Mouse (Mus musculus) hindbrain, postnatal 0 days (tissue): ENCODE data around the gene Rab38. TPM values are rescaled to one million over a fixed set of nuclear protein-coding genes. Genes with fewer than 3 reads are reported as not detected.
A peak's percentile ranks its signal among the peaks of the same experiment; 100 is the strongest.

ENCODE experiments used
- ATAC-seq: fragments of 200-750 bp; cut with Nextera tagmentation; 2 replicates; pipeline ENCODE4 v1.8.0; 2017; ENCODE audit warnings: mild to moderate bottlenecking, moderate TSS enrichment, moderate library complexity
- DNase-seq: peaks from one replicate; pipeline ENCODE4 v3.0.0-alpha.2; 2015; ENCODE audit warnings: low spot score
- H3K27ac ChIP-seq: fragments of 300-500 bp; sonication (generic); 2 replicates; pipeline ENCODE4 v1.5.1; 2014; ENCODE audit warnings: mild to moderate bottlenecking
- H3K27me3 ChIP-seq: fragments of 300-500 bp; sonication (generic); 2 replicates; pipeline ENCODE4 v1.6.1; 2014; ENCODE audit warnings: low read length, mixed read lengths; ENCODE audit not compliant: insufficient read depth
- H3K36me3 ChIP-seq: fragments of 300-500 bp; sonication (generic); 2 replicates; pipeline ENCODE4 v1.6.1; 2014; ENCODE audit warnings: low read length, mixed read lengths; ENCODE audit not compliant: insufficient read depth
- H3K4me1 ChIP-seq: fragments of 300-500 bp; sonication (generic); 2 replicates; pipeline ENCODE4 v1.6.1; 2014; ENCODE audit warnings: antibody characterized with exemption, low read length, mixed read lengths; ENCODE audit not compliant: insufficient read depth
- H3K4me2 ChIP-seq: fragments of 300-500 bp; sonication (generic); 2 replicates; pipeline ENCODE4 v1.6.1; 2014; ENCODE audit warnings: low read depth, mild to moderate bottlenecking, low read length, moderate library complexity, mixed read lengths
- H3K4me3 ChIP-seq: fragments of 300-500 bp; sonication (generic); 2 replicates; pipeline ENCODE4 v1.5.1; 2014; ENCODE audit warnings: low read length
- H3K9ac ChIP-seq: fragments of 300-500 bp; sonication (generic); replicated peaks from 2 replicates; pipeline ENCODE4 v1.6.1; 2014; ENCODE audit warnings: mild to moderate bottlenecking, low read length, moderate library complexity, mixed read lengths
- H3K9me3 ChIP-seq: fragments of 300-500 bp; sonication (generic); 2 replicates; pipeline ENCODE4 v1.6.1; 2016; ENCODE audit warnings: low read length, mixed read lengths
- CTCF ChIP-seq: IDR thresholded peaks from 2 replicates; pipeline ENCODE4 v1.5.1; 2016; ENCODE audit warnings: antibody characterized with exemption, control low read depth, low read depth
- WGBS: fragments of 180-500 bp; shearing (Covaris S2); extraction: QIAGEN DNeasy Blood & Tissue Kit; methylation state at CpG from one replicate; pipeline ENCODE4 v1.1.7; 2014; 5-methylcytosine and 5-hydroxymethylcytosine counted together
- polyA plus RNA-seq: library from polyadenylated mRNA; unstranded; fragments of >200 nt; fragmentation: Nextera tagmentation; extraction: Ambion mirVana; gene quantifications from 2 replicates; pipeline ENCODE4 v1.2.1, GENCODE M21; 2015
- total RNA-seq: library from RNA; depleted of rRNA; stranded (reverse); fragments of >200 nt; gene quantifications from 2 replicates; pipeline ENCODE4 v1.2.3, GENCODE M21; 2014; rRNA removed

Rab38 gene
- total and polyA plus RNA-seq, 2 experiments from 2014 or later, result 2.0 to 2.3 TPM

DNA sequence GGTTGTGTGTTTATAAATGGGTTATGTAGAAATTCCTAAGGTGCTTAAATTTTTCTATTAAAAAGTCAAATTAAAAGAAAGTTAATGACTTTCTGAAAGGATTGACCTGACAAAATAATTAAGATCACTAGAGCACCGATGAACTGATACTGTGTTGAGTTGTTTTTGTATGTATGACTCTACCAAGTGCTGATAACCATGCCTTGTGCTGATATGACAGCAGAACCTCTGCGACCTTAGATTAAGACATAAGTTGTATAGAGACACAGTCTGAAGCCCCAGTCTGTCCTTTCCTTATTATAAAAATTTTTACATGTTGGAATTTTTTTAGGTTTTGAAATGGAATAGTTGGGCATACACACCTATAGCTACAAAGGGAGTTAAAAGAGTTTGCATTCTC lies 79.7 kb downstream of the Rab38 start:
- H3K4me1 ChIP-seq, result no peaks in the 10 kb centered on the region
- H3K27ac ChIP-seq, result no peak overlapping the region
- H3K27me3 ChIP-seq, result no peaks in the 10 kb centered on the region
- DNase-seq (no peak), ATAC-seq (no peak)
- H3K9me3 ChIP-seq, result no peaks in the 10 kb centered on the region
- no peak overlapping the region for H3K4me2 ChIP-seq
- H3K36me3 ChIP-seq, result no peaks in the 10 kb centered on the region
- no peak overlapping the region for H3K9ac ChIP-seq
- 85% methylated on average over 2 of the region's 2 CpGs for WGBS
- no peak for TF ChIP-seq CTCF
- H3K4me3 ChIP-seq, result no peak overlapping the region

GRCm38 (mm10) chr7:88522481-88522880 lies 92.4 kb downstream of the Rab38 start:
- no peak overlapping the region for H3K27ac ChIP-seq
- no peaks in the 10 kb centered on the region for H3K36me3 ChIP-seq
- TF ChIP-seq CTCF, result 0 out of 2 replicates have a peak, but pooled peaks have one; percentile 8
- no peak overlapping the region for H3K4me3 ChIP-seq
- H3K27me3 ChIP-seq, result no peaks in the 10 kb centered on the region
- DNase-seq, result no peak
- no peak for ATAC-seq
- no peak overlapping the region for H3K9ac ChIP-seq
- H3K4me2 ChIP-seq, result no peak overlapping the region
- H3K9me3 ChIP-seq, result no peaks in the 10 kb centered on the region
- WGBS, result 81% methylated on average over 1 of the region's 1 CpGs
- H3K4me1 ChIP-seq, result no peaks in the 10 kb centered on the region

DNA sequence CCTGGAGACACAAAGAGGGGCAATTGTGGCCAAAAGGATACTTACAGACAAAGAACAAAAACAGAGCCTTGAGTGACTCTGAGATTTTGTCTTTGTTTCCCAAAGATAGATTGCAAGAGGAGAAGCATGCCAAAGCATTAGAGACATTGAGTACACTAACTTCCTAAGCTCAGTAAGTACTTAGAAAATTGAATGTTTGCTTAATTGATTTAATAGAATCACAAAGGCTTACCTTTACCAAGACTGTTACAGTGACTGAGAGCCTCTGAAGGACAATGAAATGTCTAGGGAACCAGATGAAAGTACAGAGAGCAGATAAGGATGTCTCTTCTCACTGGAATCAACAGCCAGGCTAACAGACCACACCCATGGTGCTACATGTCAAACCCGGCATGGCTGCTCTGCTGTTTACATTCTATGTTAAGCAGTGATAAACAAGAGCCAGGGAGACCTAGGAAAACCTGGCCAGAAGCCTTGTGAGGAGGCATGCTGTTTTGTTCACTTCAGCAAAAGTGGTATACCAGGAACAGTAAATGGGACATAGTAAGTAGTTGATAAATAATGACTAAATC lies 97.1 kb downstream of the Rab38 start:
- no peaks in the 10 kb centered on the region for H3K9me3 ChIP-seq
- no peak overlapping the region for H3K9ac ChIP-seq
- 81% methylated on average over 1 of the region's 1 CpGs for WGBS
- H3K4me3 ChIP-seq, result no peak overlapping the region
- ATAC-seq, result no peak
- no peak for TF ChIP-seq CTCF
- no peak for DNase-seq
- no peak overlapping the region for H3K27ac ChIP-seq
- no peak overlapping the region for H3K4me2 ChIP-seq
- H3K4me1 ChIP-seq, result no peaks in the 10 kb centered on the region
- no peaks in the 10 kb centered on the region for H3K27me3 ChIP-seq
- no peaks in the 10 kb centered on the region for H3K36me3 ChIP-seq

DNA sequence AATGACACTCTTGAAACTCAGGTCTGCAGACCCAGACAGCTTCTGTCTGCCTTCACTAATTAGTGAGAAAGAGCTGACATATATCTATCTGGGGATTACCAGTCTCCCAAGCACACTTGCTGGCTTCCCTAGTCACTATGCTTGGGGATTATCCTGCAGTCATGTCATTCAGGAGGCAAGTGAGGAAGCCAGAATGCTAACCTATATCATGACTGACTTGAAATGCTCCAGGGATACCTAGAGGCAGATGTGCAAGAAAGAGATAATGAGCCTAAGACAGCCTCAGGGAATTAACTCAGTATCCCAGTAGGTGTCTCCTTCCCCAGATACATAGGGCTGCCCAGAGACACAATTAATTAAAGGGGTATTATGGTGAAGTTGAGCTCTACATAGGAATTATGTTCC lies 106.1 kb downstream of the Rab38 start:
- H3K9ac ChIP-seq, result no peak overlapping the region
- H3K4me1 ChIP-seq, result no peaks in the 10 kb centered on the region
- H3K27me3 ChIP-seq, result no peaks in the 10 kb centered on the region
- TF ChIP-seq CTCF, result no peak
- no peaks in the 10 kb centered on the region for H3K36me3 ChIP-seq
- ATAC-seq, result no peak
- H3K27ac ChIP-seq, result no peak overlapping the region
- no peak for DNase-seq
- no peak overlapping the region for H3K4me3 ChIP-seq
- no peaks in the 10 kb centered on the region for H3K9me3 ChIP-seq
- H3K4me2 ChIP-seq, result no peak overlapping the region

GRCm38 (mm10) chr7:88536743-88537142 lies 106.7 kb downstream of the Rab38 start:
- ATAC-seq, result no peak
- WGBS, result 64% methylated on average over 3 of the region's 3 CpGs
- H3K36me3 ChIP-seq, result no peaks in the 10 kb centered on the region
- H3K27me3 ChIP-seq, result no peaks in the 10 kb centered on the region
- DNase-seq, result no peak
- no peak for TF ChIP-seq CTCF
- H3K9ac ChIP-seq, result no peak overlapping the region
- H3K4me2 ChIP-seq, result no peak overlapping the region
- no peak overlapping the region for H3K4me3 ChIP-seq
- no peaks in the 10 kb centered on the region for H3K9me3 ChIP-seq
- H3K4me1 ChIP-seq, result no peaks in the 10 kb centered on the region
- no peak overlapping the region for H3K27ac ChIP-seq

Other genes with a start within 250 kb of the Rab38 start
- 9.6 and 20.5 TPM in 2 replicates for gene Ctsc, start 152.2 kb upstream of the Rab38 start, total RNA-seq
- gene Ctsc, start 152.2 kb upstream of the Rab38 start, polyA plus RNA-seq, result 21.2 and 23.8 TPM in 2 replicates